Mouse (Mus musculus) forebrain, embryonic 10.5 days (tissue): ENCODE data around the gene Syf2. TPM values are rescaled to one million over a fixed set of nuclear protein-coding genes. Genes with fewer than 3 reads are reported as not detected.
A peak's percentile ranks its signal among the peaks of the same experiment; 100 is the strongest.
"Not testable (repeated sequence)": the region's sequence is repeated elsewhere in the genome, so short reads cannot be mapped to it uniquely, and the experiment has no call there.

Source experiments
- DNase-seq: peaks from one replicate; pipeline ENCODE4 v3.0.0-alpha.2; 2017; ENCODE audit warnings: low spot score; ENCODE audit errors: extremely low spot score
- H3K27ac ChIP-seq: fragments of 300-500 bp; sonication (generic); 2 replicates; pipeline ENCODE4 v1.5.1; 2016; ENCODE audit warnings: mild to moderate bottlenecking
- H3K27me3 ChIP-seq: fragments of 300-500 bp; sonication (generic); 2 replicates; pipeline ENCODE4 v1.6.1; 2016; ENCODE audit warnings: mild to moderate bottlenecking; ENCODE audit not compliant: poor library complexity, severe bottlenecking
- H3K36me3 ChIP-seq: fragments of 300-500 bp; sonication (generic); replicated peaks from 2 replicates; pipeline ENCODE4 v1.6.1; 2016; ENCODE audit warnings: mild to moderate bottlenecking, moderate library complexity
- H3K4me1 ChIP-seq: fragments of 300-500 bp; sonication (generic); 2 replicates; pipeline ENCODE4 v1.6.1; 2016
- H3K4me3 ChIP-seq: fragments of 300-500 bp; sonication (generic); 2 replicates; pipeline ENCODE4 v1.5.1; 2016; ENCODE audit warnings: mild to moderate bottlenecking, moderate library complexity
- H3K9me3 ChIP-seq: fragments of 300-500 bp; sonication (generic); 2 replicates; pipeline ENCODE4 v1.6.1; 2016; ENCODE audit warnings: mild to moderate bottlenecking, moderate library complexity
- WGBS: fragments of 180-500 bp; shearing (Covaris S2); methylation state at CpG from one replicate; pipeline ENCODE4 v1.1.7; 2016; 5-methylcytosine and 5-hydroxymethylcytosine counted together
- polyA plus RNA-seq: library from polyadenylated mRNA; unstranded; fragments of >200 nt; fragmentation: Nextera tagmentation; extraction: Ambion mirVana; gene quantifications from 2 replicates; pipeline ENCODE4 v1.2.1, GENCODE M21; 2016

Syf2 gene
- polyA plus RNA-seq, result 64.4 and 65.9 TPM in 2 replicates

DNA sequence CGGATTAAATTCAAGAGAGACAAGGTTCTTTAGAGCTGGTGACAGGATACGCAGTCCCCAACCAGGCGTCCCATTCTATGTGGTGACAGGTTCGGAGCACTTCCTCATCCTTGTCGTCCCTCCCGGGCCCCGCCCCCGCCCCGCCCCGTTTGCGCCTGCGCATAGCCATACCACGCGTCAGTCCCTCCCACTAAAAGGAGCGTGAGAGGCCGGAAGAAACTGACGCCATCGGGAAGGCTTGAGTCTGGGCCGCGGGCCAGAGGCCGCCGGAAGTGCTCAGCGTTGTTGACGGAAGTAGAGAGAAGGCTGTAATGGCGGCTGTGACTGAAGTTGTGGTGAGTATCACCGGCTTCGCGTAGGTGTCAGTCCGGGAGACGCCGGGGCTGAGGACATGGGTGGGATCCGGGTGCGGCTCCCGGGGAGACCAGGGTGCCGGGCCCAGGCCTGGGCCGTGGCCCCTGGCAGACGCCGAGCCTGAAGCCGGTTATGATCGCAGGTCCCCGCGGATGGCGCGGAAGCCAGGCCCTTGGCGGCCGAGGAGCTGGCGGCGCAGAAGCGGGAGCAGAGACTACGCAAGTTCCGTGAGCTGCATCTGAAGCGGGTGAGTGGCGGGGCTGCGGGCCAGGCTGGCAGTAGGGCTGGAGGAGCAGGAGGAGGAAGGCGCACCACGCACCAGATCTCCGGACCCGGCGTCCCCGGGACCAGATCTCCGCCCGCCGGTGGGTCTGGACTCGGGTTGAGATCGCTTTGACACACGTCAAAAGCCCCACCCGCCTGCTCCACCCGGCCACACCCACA lies at the start of gene Syf2:
Syf2 (plus strand) TSS at position 215 of the 798 bp plus-strand sequence.
- H3K27me3 ChIP-seq, result no peaks in the 10 kb centered on the region
- DNase-seq, result peak; percentile 98
- peak within 1 kb of the TSS; percentile 100 for H3K4me3 ChIP-seq
- no peaks in the 10 kb centered on the region for H3K9me3 ChIP-seq
- under 1% methylated on average over 67 of the region's 68 CpGs for WGBS
- H3K36me3 ChIP-seq, result peaks cover 65% of the 10 kb centered on the region
- peaks cover 27% of the 10 kb centered on the region for H3K4me1 ChIP-seq
- H3K27ac ChIP-seq, result peak within 1 kb of the TSS; percentile 86

GRCm38 (mm10) chr4:134883266-134883665 lies 47.4 kb upstream of the Syf2 start:
- H3K4me1 ChIP-seq, result peaks cover 15% of the 10 kb centered on the region
- 40% methylated on average over 7 of the region's 7 CpGs for WGBS
- no peak overlapping the region for H3K27ac ChIP-seq
- H3K4me3 ChIP-seq, result no peak overlapping the region
- H3K9me3 ChIP-seq, result no peaks in the 10 kb centered on the region
- H3K36me3 ChIP-seq, result no peaks in the 10 kb centered on the region
- no peak for DNase-seq
- no peaks in the 10 kb centered on the region for H3K27me3 ChIP-seq

DNA sequence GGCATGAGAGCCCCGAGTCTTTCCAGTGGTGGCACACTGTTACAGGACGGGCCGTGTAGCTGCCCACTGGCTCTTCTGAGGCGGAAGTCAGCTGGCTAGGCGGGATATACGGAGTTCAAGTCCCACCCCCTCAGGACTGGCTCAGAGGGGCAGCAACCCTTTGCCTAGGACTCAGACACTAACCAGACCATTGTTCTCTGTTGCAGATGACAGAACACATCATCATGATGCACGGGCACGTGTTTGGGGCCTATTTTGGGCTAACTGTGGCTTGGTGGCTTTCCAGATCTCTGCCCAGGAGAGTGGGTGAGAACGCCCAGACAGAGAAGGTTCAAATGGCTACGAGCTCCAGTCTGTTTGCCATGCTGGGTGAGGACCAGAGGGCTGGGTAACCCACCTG lies 46.9 kb upstream of the Syf2 start:
- 88% methylated on average over 10 of the region's 10 CpGs for WGBS
- Histone ChIP-seq H3K36me3 (no peaks in the 10 kb centered on the region), H3K27me3 (no peaks in the 10 kb centered on the region), H3K9me3 (no peaks in the 10 kb centered on the region), H3K27ac (no peak overlapping the region), H3K4me1 (peaks cover 15% of the 10 kb centered on the region), H3K4me3 (no peak overlapping the region)
- DNase-seq, result no peak

- no peaks in the 10 kb centered on the region for H3K36me3 ChIP-seq
- no peaks in the 10 kb centered on the region for H3K9me3 ChIP-seq
- no peak overlapping the region for H3K27ac ChIP-seq
- 94% methylated on average over 4 of the region's 4 CpGs for WGBS
- peaks cover 11% of the 10 kb centered on the region for H3K4me1 ChIP-seq
- no peak overlapping the region for H3K4me3 ChIP-seq
- DNase-seq, result no peak
- H3K27me3 ChIP-seq, result no peaks in the 10 kb centered on the region
Measured at GRCm38 (mm10) chr4:134884364-134884763, 46.3 kb upstream of the Syf2 start.

DNA sequence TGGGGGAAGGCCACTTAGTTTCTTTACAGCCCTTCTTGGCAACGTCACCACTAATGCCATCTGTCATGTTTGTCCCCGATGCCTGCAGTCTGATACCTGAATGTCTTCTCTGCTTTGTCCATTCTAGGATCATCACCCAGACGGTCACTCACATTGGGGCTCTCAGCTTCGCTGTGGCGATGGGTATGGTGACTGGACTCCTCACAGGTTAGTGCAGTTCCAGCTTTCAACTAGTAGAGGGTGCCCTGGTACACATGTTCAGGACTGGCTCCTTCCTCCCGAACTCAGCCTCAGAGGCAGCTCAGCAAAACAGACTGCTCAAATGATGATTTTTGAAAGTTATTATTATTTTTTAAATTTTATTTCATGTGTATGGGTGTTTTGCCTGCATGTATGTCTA lies 38.6 kb upstream of the Syf2 start:
- Histone ChIP-seq H3K4me3 (no peak overlapping the region), H3K4me1 (peaks cover 5% of the 10 kb centered on the region), H3K9me3 (no peaks in the 10 kb centered on the region), H3K36me3 (peaks cover 28% of the 10 kb centered on the region), H3K27me3 (no peaks in the 10 kb centered on the region), H3K27ac (no peak overlapping the region)
- no peak for DNase-seq
- WGBS, result 86% methylated on average over 6 of the region's 6 CpGs

DNA sequence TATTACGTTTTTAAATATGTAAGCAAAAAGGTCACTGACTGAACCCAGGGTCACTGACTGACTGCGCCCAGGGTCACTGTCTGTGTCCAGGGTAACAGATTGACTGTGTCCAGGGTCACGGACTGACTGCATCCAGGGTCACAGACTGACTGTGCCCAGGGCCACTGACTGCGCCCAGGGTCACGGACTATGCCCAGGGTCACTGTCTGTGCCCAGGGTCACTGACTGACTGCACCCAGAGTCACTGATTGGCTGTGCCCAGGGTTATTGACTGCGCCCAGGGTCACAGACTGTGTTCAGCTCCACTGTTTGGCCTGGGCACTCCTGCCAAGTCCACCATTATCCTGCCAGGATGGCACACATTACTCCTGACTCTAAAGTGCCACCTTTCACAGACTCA lies 33.4 kb upstream of the Syf2 start:
- no peak overlapping the region for H3K4me3 ChIP-seq
- H3K27ac ChIP-seq, result no peak overlapping the region
- H3K27me3 ChIP-seq, result no peaks in the 10 kb centered on the region
- WGBS, result 91% methylated on average over 6 of the region's 6 CpGs
- no peaks in the 10 kb centered on the region for H3K9me3 ChIP-seq
- H3K4me1 ChIP-seq, result peaks cover 5% of the 10 kb centered on the region
- DNase-seq, result no peak
- H3K36me3 ChIP-seq, result peaks cover 80% of the 10 kb centered on the region

- H3K9me3 ChIP-seq, result no peaks in the 10 kb centered on the region
- H3K27ac ChIP-seq, result no peak overlapping the region
- H3K4me1 ChIP-seq, result no peaks in the 10 kb centered on the region
- H3K36me3 ChIP-seq, result peaks cover 100% of the 10 kb centered on the region
- no peak overlapping the region for H3K4me3 ChIP-seq
- no peak for DNase-seq
- no peaks in the 10 kb centered on the region for H3K27me3 ChIP-seq
- whole genome bisulfite sequencing, result 94% methylated on average over 8 of the region's 8 CpGs
Measured at GRCm38 (mm10) chr4:134901126-134901525, 29.6 kb upstream of the Syf2 start.

DNA sequence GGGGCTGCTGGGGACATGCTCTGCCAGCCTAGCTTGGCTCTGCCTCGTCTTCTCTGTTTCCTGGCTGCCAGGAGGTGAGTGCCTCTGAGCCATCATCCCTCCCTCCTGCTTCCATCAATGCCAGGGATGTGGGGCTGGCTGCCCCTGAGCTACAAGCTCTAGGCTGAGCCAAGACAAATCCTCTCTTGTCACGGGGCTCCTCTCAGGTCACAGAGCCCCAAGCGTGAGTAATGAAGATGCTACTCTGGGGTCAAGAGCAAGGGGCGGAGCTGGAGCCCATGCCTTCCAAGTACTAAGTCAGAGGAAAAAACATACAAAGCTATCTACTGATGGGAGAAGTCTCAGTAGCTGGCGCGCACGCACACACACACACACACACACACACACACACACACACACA lies 27.7 kb upstream of the Syf2 start:
- 83% methylated on average over 7 of the region's 7 CpGs for WGBS
- Histone ChIP-seq H3K27me3 (no peaks in the 10 kb centered on the region), H3K27ac (no peak overlapping the region), H3K4me1 (no peaks in the 10 kb centered on the region), H3K9me3 (no peaks in the 10 kb centered on the region), H3K36me3 (peaks cover 100% of the 10 kb centered on the region), H3K4me3 (no peak overlapping the region)
- no peak for DNase-seq

- Histone ChIP-seq H3K36me3 (peaks cover 62% of the 10 kb centered on the region), H3K4me1 (peaks cover 25% of the 10 kb centered on the region)
- WGBS, result 98% methylated on average over 7 of the region's 8 CpGs
- not testable (repeated sequence) for H3K27ac ChIP-seq, H3K4me3 ChIP-seq, H3K9me3 ChIP-seq, DNase-seq, H3K27me3 ChIP-seq
Measured at GRCm38 (mm10) chr4:134911406-134911805, 19.3 kb upstream of the Syf2 start.

GRCm38 (mm10) chr4:134913413-134913812 lies 17.3 kb upstream of the Syf2 start:
- Histone ChIP-seq H3K27ac (peak overlapping the region; percentile 36; the same call in 1 of the 2 replicates), H3K4me3 (peak overlapping the region; percentile 94)

GRCm38 (mm10) chr4:134914122-134914863 lies 16.4 kb upstream of the Syf2 start:
- no peak for DNase-seq
- peaks cover 33% of the 10 kb centered on the region for H3K36me3 ChIP-seq
- H3K27ac ChIP-seq, result peak overlapping the region; percentile 91
- H3K9me3 ChIP-seq, result peaks cover 5% of the 10 kb centered on the region; the same call in 1 of the 2 replicates
- 2% methylated on average over 43 of the region's 43 CpGs for WGBS
- peaks cover 25% of the 10 kb centered on the region for H3K4me1 ChIP-seq
- peak overlapping the region; percentile 94 for H3K4me3 ChIP-seq
- no peaks in the 10 kb centered on the region for H3K27me3 ChIP-seq

More at GRCm38 (mm10) chr4:134913413-134913812, 17.3 kb upstream of the Syf2 start:
- Histone ChIP-seq H3K9me3 (peaks cover 5% of the 10 kb centered on the region; the same call in 1 of the 2 replicates), H3K36me3 (peaks cover 42% of the 10 kb centered on the region), H3K27me3 (no peaks in the 10 kb centered on the region), H3K4me1 (peaks cover 25% of the 10 kb centered on the region)
- peak; percentile 73 for DNase-seq
- 32% methylated on average over 3 of the region's 3 CpGs for WGBS

- peak within 1 kb of the TSS; percentile 94 for H3K4me3 ChIP-seq
- H3K27ac ChIP-seq, result peak within 1 kb of the TSS; percentile 91
- peaks cover 25% of the 10 kb centered on the region for H3K4me1 ChIP-seq
- peak; percentile 90 for DNase-seq
- 0% methylated on average over 25 of the region's 25 CpGs for WGBS
- H3K27me3 ChIP-seq, result no peaks in the 10 kb centered on the region
- peaks cover 28% of the 10 kb centered on the region for H3K36me3 ChIP-seq
- peaks cover 5% of the 10 kb centered on the region; the same call in 1 of the 2 replicates for H3K9me3 ChIP-seq
Measured at GRCm38 (mm10) chr4:134914864-134915209, 15.9 kb upstream of the Syf2 start, which contains the start of gene Tmem50a. TSS of gene Tmem50a (minus strand) at chr4:134915024.
